Mouse (Mus musculus) forebrain, embryonic 16.5 days (tissue): ENCODE data around the gene Sec1. TPM values are rescaled to one million over a fixed set of nuclear protein-coding genes. Genes with fewer than 3 reads are reported as not detected.

Source experiments
- ATAC-seq: fragments of 200-750 bp; cut with Nextera tagmentation; 2 replicates; pipeline ENCODE4 v1.8.0; 2017; ENCODE audit warnings: mild to moderate bottlenecking, moderate library complexity
- H3K27ac ChIP-seq: fragments of 300-500 bp; sonication (generic); 2 replicates; pipeline ENCODE4 v1.5.1; 2014; ENCODE audit warnings: low read length, control low read depth
- H3K27me3 ChIP-seq: fragments of 300-500 bp; sonication (generic); replicated peaks from 2 replicates; pipeline ENCODE4 v1.6.1; 2014; ENCODE audit warnings: low read length; ENCODE audit not compliant: control insufficient read depth, insufficient read depth
- H3K36me3 ChIP-seq: fragments of 300-500 bp; sonication (generic); 2 replicates; pipeline ENCODE4 v1.6.1; 2014; ENCODE audit not compliant: control insufficient read depth, insufficient read depth
- H3K4me1 ChIP-seq: fragments of 300-500 bp; sonication (generic); replicated peaks from 2 replicates; pipeline ENCODE4 v1.6.1; 2014; ENCODE audit warnings: low read length; ENCODE audit not compliant: control insufficient read depth, insufficient read depth
- H3K4me2 ChIP-seq: fragments of 300-500 bp; sonication (generic); 2 replicates; pipeline ENCODE4 v1.6.1; 2014; ENCODE audit warnings: mild to moderate bottlenecking, low read length, control low read depth
- H3K4me3 ChIP-seq: fragments of 300-500 bp; sonication (generic); replicated peaks from 2 replicates; pipeline ENCODE4 v1.5.1; 2014; ENCODE audit warnings: mild to moderate bottlenecking, low read length, control low read depth
- H3K9ac ChIP-seq: fragments of 300-500 bp; sonication (generic); replicated peaks from 2 replicates; pipeline ENCODE4 v1.6.1; 2014; ENCODE audit warnings: low read depth, low read length, control low read depth
- H3K9me3 ChIP-seq: fragments of 300-500 bp; sonication (generic); 2 replicates; pipeline ENCODE4 v1.6.1; 2016; ENCODE audit warnings: low read length; ENCODE audit not compliant: control insufficient read depth
- WGBS: fragments of 180-500 bp; shearing (Covaris S2); extraction: QIAGEN DNeasy Blood & Tissue Kit; methylation state at CpG from one replicate; pipeline ENCODE4 v1.1.7; 2014; 5-methylcytosine and 5-hydroxymethylcytosine counted together
- polyA plus RNA-seq: library from polyadenylated mRNA; unstranded; fragments of >200 nt; fragmentation: Nextera tagmentation; extraction: Ambion mirVana; gene quantifications from 2 replicates; pipeline ENCODE4 v1.2.1, GENCODE M21; 2015

Sec1 gene
- polyA plus RNA-seq, 1 experiment from 2014 or later, result 0.10 TPM

GRCm38 (mm10) chr7:45689800-45690199 is 4.4 kb downstream of the Sec1 start:
- ATAC-seq, result no peak
- Histone ChIP-seq H3K36me3 (no peaks in the 10 kb centered on the region), H3K4me3 (no peak overlapping the region), H3K4me2 (no peak overlapping the region), H3K9me3 (no peaks in the 10 kb centered on the region), H3K9ac (no peak overlapping the region), H3K4me1 (no peaks in the 10 kb centered on the region), H3K27ac (no peak overlapping the region), H3K27me3 (no peaks in the 10 kb centered on the region)
- WGBS, result 83% methylated on average over 11 of the region's 11 CpGs

GRCm38 (mm10) chr7:45689099-45689498 is 5.1 kb downstream of the Sec1 start:
- 70% methylated on average over 6 of the region's 6 CpGs for WGBS
- no peak overlapping the region for H3K4me3 ChIP-seq
- H3K4me2 ChIP-seq, result no peak overlapping the region
- H3K4me1 ChIP-seq, result no peaks in the 10 kb centered on the region
- no peaks in the 10 kb centered on the region for H3K36me3 ChIP-seq
- no peak overlapping the region for H3K27ac ChIP-seq
- no peaks in the 10 kb centered on the region for H3K27me3 ChIP-seq
- no peaks in the 10 kb centered on the region for H3K9me3 ChIP-seq
- H3K9ac ChIP-seq, result no peak overlapping the region
- ATAC-seq, result no peak

- Histone ChIP-seq H3K36me3 (no peaks in the 10 kb centered on the region), H3K4me1 (peaks cover 7% of the 10 kb centered on the region), H3K4me3 (no peak overlapping the region), H3K9me3 (no peaks in the 10 kb centered on the region), H3K27me3 (no peaks in the 10 kb centered on the region), H3K4me2 (no peak overlapping the region), H3K9ac (no peak overlapping the region), H3K27ac (no peak overlapping the region)
- 77% methylated on average over 3 of the region's 3 CpGs for WGBS
- no peak for ATAC-seq
Observed at GRCm38 (mm10) chr7:45686841-45687240, 7.4 kb downstream of the Sec1 start.

DNA sequence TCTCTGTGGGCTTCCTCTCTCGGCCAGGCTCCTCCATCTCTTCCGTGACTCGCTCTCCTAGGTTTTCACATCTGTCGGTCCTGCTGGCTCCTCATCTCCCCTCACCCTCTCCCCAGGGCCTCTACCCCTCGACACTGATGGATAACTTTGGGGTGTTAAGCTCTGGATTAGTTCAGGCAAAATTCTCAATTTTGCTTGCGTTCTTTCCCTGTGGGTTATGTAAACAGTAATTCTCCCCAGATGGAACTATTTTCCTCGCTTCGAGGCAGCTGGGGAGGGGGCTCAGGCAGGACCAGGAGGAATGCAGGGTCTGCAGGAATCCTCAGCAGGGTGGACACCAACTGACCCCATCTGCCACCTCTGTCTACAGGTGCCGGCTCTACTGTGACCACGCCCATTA is 8.4 kb downstream of the Sec1 start:
- Histone ChIP-seq H3K9ac (no peak overlapping the region), H3K4me2 (no peak overlapping the region), H3K27me3 (no peaks in the 10 kb centered on the region), H3K27ac (no peak overlapping the region), H3K4me3 (no peak overlapping the region), H3K9me3 (no peaks in the 10 kb centered on the region), H3K36me3 (no peaks in the 10 kb centered on the region), H3K4me1 (peaks cover 7% of the 10 kb centered on the region)
- no peak for ATAC-seq
- 71% methylated on average over 10 of the region's 10 CpGs for WGBS

- ATAC-seq, result no peak
- H3K9me3 ChIP-seq, result no peaks in the 10 kb centered on the region
- H3K4me2 ChIP-seq, result no peak within 1 kb of the TSS
- H3K4me3 ChIP-seq, result no peak within 1 kb of the TSS
- 0 out of 2 replicates have a peak within 1 kb of the TSS, but pooled peaks have one; percentile 29 for H3K9ac ChIP-seq
- no peaks in the 10 kb centered on the region for H3K36me3 ChIP-seq
- no peak within 1 kb of the TSS for H3K27ac ChIP-seq
- H3K4me1 ChIP-seq, result peaks cover 7% of the 10 kb centered on the region
- H3K27me3 ChIP-seq, result no peaks in the 10 kb centered on the region
- WGBS, result 77% methylated on average over 7 of the region's 7 CpGs
Observed at GRCm38 (mm10) chr7:45683396-45684050, 10.7 kb downstream of the Sec1 start, which contains the start of gene Ntn5. TSS of gene Ntn5 (plus strand) at chr7:45684022.

DNA sequence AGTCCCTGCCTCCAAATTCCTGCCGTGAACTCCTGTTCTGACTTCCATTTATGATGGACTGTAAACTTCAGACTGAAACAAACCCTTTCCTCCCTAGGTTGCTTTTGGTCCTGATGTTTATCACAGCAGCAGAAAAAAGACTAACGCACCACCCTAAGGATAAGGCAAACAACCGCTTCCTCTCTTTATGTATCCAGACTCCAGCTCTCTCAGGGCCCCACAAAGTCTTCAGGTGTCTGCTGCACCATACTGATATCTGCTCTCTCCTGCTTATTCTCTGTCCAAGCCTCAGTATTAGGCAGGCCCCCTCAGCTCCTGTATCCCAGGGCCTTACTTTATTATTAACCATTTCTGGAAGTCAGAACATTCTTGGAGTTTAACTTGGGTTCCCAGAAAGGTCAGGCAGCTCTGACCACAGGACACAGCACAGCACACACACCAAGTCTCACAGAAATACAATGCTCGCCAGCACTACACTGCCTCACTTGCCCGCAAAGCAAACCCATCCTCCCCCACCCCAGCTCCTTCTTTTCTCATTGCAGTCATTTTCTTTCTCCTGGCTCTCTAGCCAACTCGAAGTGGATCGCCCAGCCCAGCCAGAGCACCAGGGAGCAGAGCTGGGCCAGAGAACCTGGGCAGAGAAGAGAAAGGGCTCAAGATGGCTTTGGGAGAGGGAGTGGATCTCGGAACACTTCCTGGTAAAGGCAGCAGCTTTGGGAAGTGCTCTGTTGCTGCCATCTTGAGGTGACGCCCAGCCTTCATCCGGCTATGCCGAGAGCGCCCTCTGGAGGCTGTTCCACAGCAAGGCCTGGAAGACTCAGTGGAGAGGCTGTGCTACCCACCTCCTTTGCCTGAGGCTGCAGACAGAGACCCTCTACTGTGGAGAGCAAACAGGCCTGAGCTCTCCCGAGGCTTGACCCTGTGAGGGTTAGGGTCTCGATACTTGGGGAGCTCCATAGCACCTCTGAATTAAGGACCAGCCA is 11.8 kb downstream of the Sec1 start:
- no peaks in the 10 kb centered on the region for H3K27me3 ChIP-seq
- H3K4me3 ChIP-seq, result peak overlapping the region; percentile 5; the same call in 1 of the 2 replicates
- WGBS, result 29% methylated on average over 14 of the region's 14 CpGs
- no peak overlapping the region for H3K9ac ChIP-seq
- no peaks in the 10 kb centered on the region for H3K9me3 ChIP-seq
- peak overlapping the region; percentile 29 for H3K4me2 ChIP-seq
- peak overlapping the region; percentile 46; the same call in 1 of the 2 replicates for H3K27ac ChIP-seq
- no peaks in the 10 kb centered on the region for H3K36me3 ChIP-seq
- H3K4me1 ChIP-seq, result peaks cover 7% of the 10 kb centered on the region
- peak; percentile 86 for ATAC-seq

GRCm38 (mm10) chr7:45681046-45681736 is 13.0 kb downstream of the Sec1 start:
- Histone ChIP-seq H3K4me2 (no peak overlapping the region), H3K9ac (no peak overlapping the region), H3K27me3 (no peaks in the 10 kb centered on the region), H3K4me3 (no peak overlapping the region), H3K27ac (no peak overlapping the region), H3K4me1 (peaks cover 7% of the 10 kb centered on the region), H3K9me3 (no peaks in the 10 kb centered on the region), H3K36me3 (no peaks in the 10 kb centered on the region)
- WGBS, result 87% methylated on average over 8 of the region's 8 CpGs
- ATAC-seq, result no peak

- Histone ChIP-seq H3K27me3 (no peaks in the 10 kb centered on the region), H3K36me3 (no peaks in the 10 kb centered on the region), H3K9me3 (no peaks in the 10 kb centered on the region), H3K9ac (no peak overlapping the region), H3K4me2 (no peak overlapping the region), H3K4me3 (no peak overlapping the region), H3K4me1 (peaks cover 7% of the 10 kb centered on the region), H3K27ac (no peak overlapping the region)
- 68% methylated on average over 14 of the region's 14 CpGs for WGBS
- no peak for ATAC-seq
Observed at GRCm38 (mm10) chr7:45679966-45680621, 14.1 kb downstream of the Sec1 start.
